Mouse (Mus musculus) bone marrow, adult 2 months (tissue): ENCODE measurements around the gene Gnat1.

Experiments used
- CTCF ChIP-seq: fragments of 200-500 bp; IDR thresholded peaks from 2 replicates; pipeline ENCODE4 v1.5.1; 2011; ENCODE audit warnings: low read length, control low read depth; ENCODE audit not compliant: control insufficient read depth, insufficient read depth
- POLR2A ChIP-seq: fragments of 200-500 bp; IDR thresholded peaks from 2 replicates; pipeline ENCODE4 v1.6.1; 2011; ENCODE audit warnings: low read depth, mild to moderate bottlenecking, control low read depth, low read length, borderline replicate concordance; ENCODE audit not compliant: control insufficient read depth

DNA sequence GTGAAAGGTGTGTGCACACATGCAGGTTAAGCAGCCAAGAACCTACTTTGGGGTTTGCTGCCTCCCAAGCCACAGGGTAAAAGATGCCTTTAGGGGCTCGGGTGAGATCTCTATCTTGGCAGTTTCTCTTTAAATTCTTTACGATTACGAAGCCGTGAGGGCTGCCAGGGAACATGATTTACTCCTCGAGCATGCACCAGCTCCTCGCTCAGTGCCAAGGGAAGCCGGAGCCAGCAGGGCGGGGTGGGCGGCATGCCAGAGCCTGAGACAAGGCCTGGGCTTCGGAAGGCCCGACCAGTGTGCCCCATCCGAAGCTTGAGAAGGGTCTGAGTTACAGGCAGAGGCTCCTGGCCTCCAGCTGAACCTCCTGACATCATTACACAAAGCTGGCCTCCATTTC is 22.1 kb upstream of the Gnat1 start:
- TF ChIP-seq CTCF (no peak), POLR2A (no peak)
